Mouse (Mus musculus): Measurements from ENCODE around the gene Tgfb2. TPM values are rescaled to one million over a fixed set of nuclear protein-coding genes. Genes with fewer than 3 reads are reported as not detected.

Gene Tgfb2
- polyA plus RNA-seq (2016; fragmentation: Nextera tagmentation; extraction: Ambion mirVana): 69.0 and 74.2 TPM in 2 replicates

- ATAC-seq (ENCODE audit: insufficient number of reproducible peaks, low FRiP score): 0 out of 2 replicates have a peak, but pooled peaks have one; percentile 24
- WGBS: 2% methylated on average over 12 of the region's 12 CpGs
- Histone ChIP-seq H3K4me2 (peak within 1 kb of the TSS; percentile 75), H3K27ac (ENCODE audit: poor library complexity, severe bottlenecking) (peak within 1 kb of the TSS; percentile 93), H3K4me3 (peak within 1 kb of the TSS; percentile 71), H3K4me1 (replicated peaks) (peaks cover 14% of the 10 kb centered on the region; the same call in 1 of the 2 replicates), H3K27me3 (replicated peaks) (no peaks in the 10 kb centered on the region), H3K9me3 (replicated peaks) (no peaks in the 10 kb centered on the region), H3K9ac (peak within 1 kb of the TSS; percentile 90), H3K36me3 (no peaks in the 10 kb centered on the region)
Observed at GRCm38 (mm10) chr1:186705915-186706248, at the start of gene Tgfb2. Gene Tgfb2 (minus strand): TSS chr1:186705989.

DNA sequence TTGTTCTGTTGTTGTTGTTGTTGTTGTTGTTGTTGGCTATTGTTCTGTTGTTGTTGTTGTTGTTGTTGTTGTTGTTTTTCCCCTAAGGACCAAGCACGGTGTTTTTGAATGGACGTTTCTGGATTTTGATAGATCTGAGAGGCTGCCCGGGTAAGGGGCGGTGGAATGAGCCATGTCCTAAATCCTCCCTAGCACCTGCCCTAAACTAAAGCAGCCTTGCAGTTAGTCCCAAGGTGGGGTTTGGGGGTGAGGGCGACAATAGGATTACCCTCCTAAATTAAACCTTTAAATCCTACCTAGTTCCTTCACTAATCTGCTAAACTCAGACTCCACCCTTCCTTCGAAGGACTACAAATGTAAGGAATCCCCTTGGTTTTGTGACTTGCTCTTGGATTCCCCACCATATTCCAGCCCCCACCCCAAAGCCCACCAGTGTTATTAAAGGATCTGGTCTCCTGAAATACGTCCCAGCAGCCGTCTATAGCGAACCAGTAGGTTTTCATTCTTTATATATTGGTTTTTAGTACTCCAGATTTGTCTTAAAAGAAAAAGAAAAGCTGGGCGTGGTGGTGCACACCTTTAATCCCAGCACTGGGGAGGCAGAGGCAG is 44.0 kb upstream of the Tgfb2 start:
- WGBS: 35% methylated on average over 10 of the region's 10 CpGs
- no peaks in the 10 kb centered on the region for H3K9me3 ChIP-seq (replicated peaks)
- H3K4me1 ChIP-seq (replicated peaks): peaks cover 19% of the 10 kb centered on the region
- peak overlapping the region; percentile 91 for H3K4me2 ChIP-seq
- peak overlapping the region; percentile 85 for H3K9ac ChIP-seq
- peak; percentile 70 for ATAC-seq (ENCODE audit: insufficient number of reproducible peaks, low FRiP score)
- H3K27ac ChIP-seq (ENCODE audit: poor library complexity, severe bottlenecking): peak overlapping the region; percentile 83
- no peaks in the 10 kb centered on the region for H3K36me3 ChIP-seq
- peak overlapping the region; percentile 91 for H3K4me3 ChIP-seq
- no peaks in the 10 kb centered on the region for H3K27me3 ChIP-seq (replicated peaks)

GRCm38 (mm10) chr1:186748724-186749653 is 43.2 kb upstream of the Tgfb2 start, which contains the start of gene Rrp15:
Gene Rrp15 (minus strand): TSS chr1:186749358.
- ATAC-seq (ENCODE audit: insufficient number of reproducible peaks, low FRiP score): peak; percentile 86
- Histone ChIP-seq H3K9ac (peak within 1 kb of the TSS; percentile 85), H3K9me3 (replicated peaks) (no peaks in the 10 kb centered on the region), H3K36me3 (no peaks in the 10 kb centered on the region), H3K4me1 (replicated peaks) (peaks cover 19% of the 10 kb centered on the region), H3K4me3 (peak within 1 kb of the TSS; percentile 91), H3K4me2 (peak within 1 kb of the TSS; percentile 91), H3K27me3 (replicated peaks) (no peaks in the 10 kb centered on the region), H3K27ac (ENCODE audit: poor library complexity, severe bottlenecking) (peak within 1 kb of the TSS; percentile 83)
- under 1% methylated on average over 46 of the region's 46 CpGs for WGBS

- Histone ChIP-seq H3K36me3 (peaks cover 39% of the 10 kb centered on the region), H3K4me2 (no peak overlapping the region), H3K4me1 (replicated peaks) (peaks cover 29% of the 10 kb centered on the region), H3K4me3 (no peak overlapping the region), H3K9me3 (replicated peaks) (no peaks in the 10 kb centered on the region), H3K9ac (no peak overlapping the region), H3K27ac (ENCODE audit: poor library complexity, severe bottlenecking) (no peak overlapping the region), H3K27me3 (replicated peaks) (no peaks in the 10 kb centered on the region)
- 62% methylated on average over 7 of the region's 7 CpGs for WGBS
- no peak for ATAC-seq (ENCODE audit: insufficient number of reproducible peaks, low FRiP score)
Observed at GRCm38 (mm10) chr1:186739828-186740227, 34.0 kb upstream of the Tgfb2 start.

- ATAC-seq (ENCODE audit: insufficient number of reproducible peaks, low FRiP score): no peak
- peaks cover 50% of the 10 kb centered on the region for H3K36me3 ChIP-seq
Observed at GRCm38 (mm10) chr1:186735537-186735936, 29.7 kb upstream of the Tgfb2 start.

DNA sequence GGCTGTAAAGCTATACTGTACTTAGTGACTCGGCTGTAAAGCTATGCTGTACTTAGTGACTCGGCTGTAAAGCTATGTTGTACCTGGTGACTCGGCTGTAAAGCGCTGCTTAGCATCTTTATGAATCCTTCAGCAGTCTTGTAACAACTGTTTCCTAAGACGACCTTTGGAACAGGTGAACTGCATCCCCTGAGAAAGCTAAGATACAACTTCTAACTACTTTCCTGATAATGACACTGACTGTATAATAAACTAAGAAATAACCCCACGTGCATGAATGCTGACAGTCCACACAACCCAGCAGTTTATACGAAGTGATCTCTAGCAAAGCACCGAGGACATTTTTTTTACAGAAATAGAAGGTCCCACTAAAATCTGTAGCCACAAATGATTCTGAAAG is 27.3 kb upstream of the Tgfb2 start:
- Histone ChIP-seq H3K4me3 (no peak overlapping the region), H3K27ac (ENCODE audit: poor library complexity, severe bottlenecking) (no peak overlapping the region), H3K9me3 (replicated peaks) (no peaks in the 10 kb centered on the region), H3K27me3 (replicated peaks) (no peaks in the 10 kb centered on the region), H3K4me2 (no peak overlapping the region), H3K36me3 (peaks cover 43% of the 10 kb centered on the region), H3K9ac (no peak overlapping the region), H3K4me1 (replicated peaks) (no peaks in the 10 kb centered on the region)
- WGBS: 91% methylated on average over 8 of the region's 8 CpGs
- no peak for ATAC-seq (ENCODE audit: insufficient number of reproducible peaks, low FRiP score)

More at GRCm38 (mm10) chr1:186735537-186735936, 29.7 kb upstream of the Tgfb2 start:
- no peak overlapping the region for H3K4me3 ChIP-seq
- WGBS: 82% methylated on average over 5 of the region's 5 CpGs
- no peak overlapping the region for H3K4me2 ChIP-seq
- no peak overlapping the region for H3K9ac ChIP-seq
- peaks cover 3% of the 10 kb centered on the region; the same call in 1 of the 2 replicates for H3K4me1 ChIP-seq (replicated peaks)
- no peaks in the 10 kb centered on the region for H3K9me3 ChIP-seq (replicated peaks)
- H3K27ac ChIP-seq (ENCODE audit: poor library complexity, severe bottlenecking): no peak overlapping the region
- no peaks in the 10 kb centered on the region for H3K27me3 ChIP-seq (replicated peaks)

DNA sequence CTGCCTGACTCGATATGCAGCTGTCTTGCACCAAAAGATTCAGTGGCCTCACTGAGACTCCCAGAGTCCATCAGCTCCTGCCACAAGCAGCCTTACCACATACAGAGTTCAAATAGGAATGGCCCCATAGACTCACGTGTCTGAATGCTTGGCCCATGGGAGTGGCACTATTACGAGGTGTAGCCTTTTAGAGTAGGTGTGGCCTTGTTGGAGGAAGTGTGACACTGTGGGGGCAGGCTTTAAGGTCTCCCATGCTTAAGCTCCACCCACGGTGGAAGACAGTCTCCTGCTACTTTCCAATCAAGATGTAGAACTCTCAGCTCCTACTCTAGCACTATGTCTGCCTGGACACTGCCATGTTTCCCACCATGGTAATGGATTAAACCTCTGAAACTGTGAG is 23.0 kb upstream of the Tgfb2 start:
- no peak overlapping the region for H3K27ac ChIP-seq (ENCODE audit: poor library complexity, severe bottlenecking)
- H3K4me2 ChIP-seq: no peak overlapping the region
- no peaks in the 10 kb centered on the region for H3K9me3 ChIP-seq (replicated peaks)
- no peak overlapping the region for H3K4me3 ChIP-seq
- 66% methylated on average over 4 of the region's 4 CpGs for WGBS
- no peaks in the 10 kb centered on the region for H3K4me1 ChIP-seq (replicated peaks)
- no peaks in the 10 kb centered on the region for H3K27me3 ChIP-seq (replicated peaks)
- no peak for ATAC-seq (ENCODE audit: insufficient number of reproducible peaks, low FRiP score)
- H3K36me3 ChIP-seq: peaks cover 10% of the 10 kb centered on the region
- no peak overlapping the region for H3K9ac ChIP-seq

DNA sequence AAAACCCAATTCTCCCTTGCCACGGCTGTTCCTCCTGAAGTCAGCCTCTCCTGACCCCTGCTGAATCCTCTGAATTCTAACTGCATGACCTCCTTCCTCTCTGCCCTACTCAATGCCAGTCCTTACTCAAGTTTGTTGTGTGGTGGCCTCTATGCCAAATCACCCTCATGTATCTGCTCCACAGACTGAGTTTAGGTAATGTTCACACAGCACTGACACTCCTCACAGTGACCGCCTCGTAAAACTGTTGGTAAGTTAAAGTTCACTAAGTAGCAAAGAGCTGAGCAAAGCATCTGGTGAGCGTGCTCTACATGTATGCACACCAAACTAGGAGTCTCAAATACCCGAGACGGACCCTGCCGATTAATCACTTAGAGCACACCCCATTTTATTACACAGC is 20.3 kb upstream of the Tgfb2 start:
- no peaks in the 10 kb centered on the region for H3K9me3 ChIP-seq (replicated peaks)
- 88% methylated on average over 7 of the region's 7 CpGs for WGBS
- peaks cover 7% of the 10 kb centered on the region; the same call in 1 of the 2 replicates for H3K36me3 ChIP-seq
- no peaks in the 10 kb centered on the region for H3K27me3 ChIP-seq (replicated peaks)
- 0 out of 2 replicates have a peak, but pooled peaks cover 2% of the 10 kb centered on the region for H3K4me1 ChIP-seq (replicated peaks)
- no peak overlapping the region for H3K4me3 ChIP-seq
- no peak overlapping the region for H3K4me2 ChIP-seq
- H3K27ac ChIP-seq (ENCODE audit: poor library complexity, severe bottlenecking): no peak overlapping the region
- ATAC-seq (ENCODE audit: insufficient number of reproducible peaks, low FRiP score): no peak
- H3K9ac ChIP-seq: no peak overlapping the region

- Histone ChIP-seq H3K27ac (ENCODE audit: poor library complexity, severe bottlenecking) (no peak overlapping the region), H3K4me2 (no peak overlapping the region), H3K4me1 (replicated peaks) (0 out of 2 replicates have a peak, but pooled peaks cover 2% of the 10 kb centered on the region), H3K9me3 (replicated peaks) (no peaks in the 10 kb centered on the region), H3K4me3 (no peak overlapping the region), H3K36me3 (peaks cover 27% of the 10 kb centered on the region), H3K27me3 (replicated peaks) (no peaks in the 10 kb centered on the region), H3K9ac (no peak overlapping the region)
- WGBS: 80% methylated on average over 9 of the region's 9 CpGs
- no peak for ATAC-seq (ENCODE audit: insufficient number of reproducible peaks, low FRiP score)
Observed at GRCm38 (mm10) chr1:186722299-186722698, 16.5 kb upstream of the Tgfb2 start.

DNA sequence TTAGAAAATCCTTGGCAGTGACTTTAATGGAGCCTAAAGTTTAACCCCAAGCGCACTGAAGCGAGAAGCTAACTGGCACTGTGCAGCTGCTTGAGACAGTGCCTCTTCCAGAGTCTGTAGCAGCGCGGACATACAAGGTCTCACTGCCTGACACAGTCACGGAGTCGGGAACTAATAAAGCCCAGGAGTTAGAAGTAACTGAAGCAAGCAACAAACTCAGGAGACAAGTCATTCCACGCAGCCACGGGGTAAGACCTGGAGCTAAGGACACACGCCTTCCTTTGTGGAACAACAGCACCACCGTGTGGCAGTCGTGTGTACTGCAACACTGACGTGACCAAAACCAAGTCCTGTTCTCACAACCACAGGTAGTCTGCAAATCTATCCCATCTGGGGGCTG is 16.1 kb upstream of the Tgfb2 start:
- Histone ChIP-seq H3K9me3 (replicated peaks) (no peaks in the 10 kb centered on the region), H3K4me3 (no peak overlapping the region), H3K27ac (ENCODE audit: poor library complexity, severe bottlenecking) (no peak overlapping the region), H3K27me3 (replicated peaks) (no peaks in the 10 kb centered on the region), H3K36me3 (peaks cover 32% of the 10 kb centered on the region), H3K4me2 (no peak overlapping the region), H3K9ac (no peak overlapping the region), H3K4me1 (replicated peaks) (0 out of 2 replicates have a peak, but pooled peaks cover 2% of the 10 kb centered on the region)
- 36% methylated on average over 12 of the region's 12 CpGs for WGBS
- peak; percentile 18; the same call in 1 of the 2 replicates for ATAC-seq (ENCODE audit: insufficient number of reproducible peaks, low FRiP score)

DNA sequence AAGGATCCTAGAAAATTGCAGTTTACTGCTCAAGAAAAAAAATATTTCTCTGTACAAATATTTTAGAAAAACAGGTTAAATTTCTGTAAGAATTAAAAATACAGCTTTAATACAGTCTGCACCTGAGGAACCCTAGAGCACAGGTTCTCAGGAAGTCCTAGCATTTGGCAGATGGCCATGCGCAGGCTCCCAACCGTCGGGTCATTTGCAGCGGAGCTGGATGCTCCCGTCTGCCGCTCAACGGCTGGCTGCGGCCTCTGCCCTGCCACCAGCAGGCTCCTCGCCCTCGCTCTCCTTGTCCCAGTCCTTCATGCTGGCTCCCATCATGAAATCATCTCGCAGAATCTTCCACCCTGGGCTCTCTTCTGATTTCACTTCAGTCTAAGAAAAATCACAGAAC is 15.4 kb upstream of the Tgfb2 start:
- 91% methylated on average over 11 of the region's 11 CpGs for WGBS
- 0 out of 2 replicates have a peak, but pooled peaks cover 2% of the 10 kb centered on the region for H3K4me1 ChIP-seq (replicated peaks)
- H3K9ac ChIP-seq: no peak overlapping the region
- no peak overlapping the region for H3K4me2 ChIP-seq
- H3K36me3 ChIP-seq: peaks cover 37% of the 10 kb centered on the region
- H3K27ac ChIP-seq (ENCODE audit: poor library complexity, severe bottlenecking): no peak overlapping the region
- ATAC-seq (ENCODE audit: insufficient number of reproducible peaks, low FRiP score): no peak
- no peak overlapping the region for H3K4me3 ChIP-seq
- H3K27me3 ChIP-seq (replicated peaks): no peaks in the 10 kb centered on the region
- H3K9me3 ChIP-seq (replicated peaks): no peaks in the 10 kb centered on the region

Data from heart, embryonic 12.5 days (tissue).